Mouse (Mus musculus) frontal cortex, postnatal 36 days (tissue): ENCODE measurements at regions not wholly inside any gene's neighbourhood (a gene's known extent, or its start where the extent isn't known, plus 50 kb on each side); places are given as distances from the start of the nearest gene placed in this dataset.

ENCODE experiments used
- DNase-seq, 2 experiments: peaks; one replicate each; pipeline ENCODE4 v3.0.0; 2022; ENCODE audit warnings: low spot score in 2 of 2

DNA sequence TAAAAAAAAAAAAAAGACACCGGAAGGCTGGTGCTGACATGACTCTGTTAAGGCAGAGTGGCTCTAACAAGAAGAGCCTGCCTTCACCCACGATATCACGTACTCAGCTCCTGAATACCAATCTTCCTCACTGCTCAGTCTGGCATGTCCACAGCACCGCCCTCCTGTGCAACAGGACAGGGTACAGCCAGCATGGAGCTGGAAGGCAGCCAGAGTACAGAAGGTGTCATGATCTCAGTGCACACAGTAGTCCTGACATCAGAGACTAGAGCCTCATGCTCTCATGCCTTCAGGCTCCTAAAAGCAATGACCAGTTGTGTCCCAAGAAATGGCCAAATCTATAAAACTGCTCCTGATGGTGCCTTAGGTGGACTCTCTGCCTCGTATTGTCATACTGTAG, 229.7 kb upstream of the Zdhhc25 start:
- no peak for DNase-seq

DNA sequence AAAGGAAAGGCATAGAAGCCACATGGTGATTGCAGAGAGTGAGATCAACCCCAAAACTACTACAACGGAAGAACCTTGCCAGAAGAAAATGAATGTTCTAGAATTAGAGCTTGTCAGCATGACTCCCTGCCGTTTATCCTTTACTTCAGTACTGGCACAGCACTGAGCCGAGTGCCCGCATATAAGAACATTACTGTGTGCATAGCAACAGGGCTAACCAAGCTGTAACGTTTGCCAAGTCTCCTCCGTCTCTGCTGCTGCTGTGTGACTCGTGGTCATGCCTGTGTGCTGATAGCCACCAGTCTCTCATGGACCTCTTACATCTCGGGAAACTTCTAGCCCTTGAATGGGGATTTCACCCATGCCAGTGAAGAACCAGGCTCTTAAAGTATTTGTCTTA, 228.1 kb upstream of the Zdhhc25 start:
- DNase-seq, result peak in 1 of 2 experiments; percentile 10

DNA sequence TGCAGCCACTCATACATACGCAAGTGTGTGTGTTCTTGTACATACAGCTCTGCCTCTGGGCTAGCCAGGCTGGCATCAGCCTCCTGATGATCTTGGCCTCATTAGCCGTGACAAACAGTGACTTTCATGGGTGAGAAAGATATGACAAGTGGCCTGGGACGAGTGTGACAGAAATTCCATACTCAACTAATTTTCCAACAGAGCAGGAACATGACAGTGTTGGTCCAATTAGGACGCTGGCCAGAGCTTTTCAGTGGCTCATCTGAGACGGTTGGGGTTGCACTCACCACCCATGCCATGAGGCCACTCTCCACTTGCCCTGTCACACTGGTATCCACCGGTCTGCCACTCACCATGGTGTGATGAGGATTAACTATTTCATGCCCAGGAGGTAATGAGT, 226.2 kb upstream of the Zdhhc25 start:
- no peak for DNase-seq

- no peak for DNase-seq
Measured at GRCm38 (mm10) chr15:88379342-88379741, 220.8 kb upstream of the Zdhhc25 start.

DNA sequence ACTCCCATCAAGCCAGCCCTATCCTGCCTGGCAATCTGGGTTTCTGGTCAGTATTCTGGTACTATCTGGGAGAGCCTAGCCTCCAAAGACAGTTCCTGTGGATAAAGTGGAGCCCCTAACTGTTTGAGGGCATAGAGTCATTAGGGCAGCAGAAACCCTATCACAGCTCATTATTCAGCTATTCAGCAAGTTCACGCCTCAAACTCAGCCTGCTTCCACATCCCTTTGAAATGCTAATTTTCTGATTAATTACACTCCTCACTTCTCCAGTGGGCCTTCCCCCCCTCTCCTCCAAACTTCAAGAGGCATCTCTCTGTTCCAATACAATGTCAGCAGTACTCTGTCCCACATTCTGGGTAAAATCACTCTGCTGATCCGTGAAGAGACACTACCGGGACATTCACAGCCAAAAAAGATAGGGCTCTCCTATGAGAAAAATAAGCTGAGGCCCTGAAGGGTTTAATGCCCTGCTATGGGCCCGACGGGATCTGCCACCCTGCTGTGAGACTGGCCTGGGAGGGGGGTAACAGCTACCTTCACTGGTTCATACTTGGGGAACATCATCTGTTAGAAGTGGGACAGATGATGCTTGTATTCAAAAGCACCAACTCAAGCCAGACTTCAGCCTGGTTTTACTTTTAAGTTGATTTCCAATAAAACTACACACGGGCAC, 220.0 kb upstream of the Zdhhc25 start:
- no peak for DNase-seq

- no peak for DNase-seq
Measured at GRCm38 (mm10) chr15:88381419-88381818, 218.7 kb upstream of the Zdhhc25 start.

GRCm38 (mm10) chr15:88385943-88386342, 214.2 kb upstream of the Zdhhc25 start:
- DNase-seq, result no peak

GRCm38 (mm10) chr15:88386711-88387110, 213.4 kb upstream of the Zdhhc25 start:
- DNase-seq, result no peak

GRCm38 (mm10) chr15:88391822-88392221, 208.3 kb upstream of the Zdhhc25 start:
- no peak for DNase-seq

DNA sequence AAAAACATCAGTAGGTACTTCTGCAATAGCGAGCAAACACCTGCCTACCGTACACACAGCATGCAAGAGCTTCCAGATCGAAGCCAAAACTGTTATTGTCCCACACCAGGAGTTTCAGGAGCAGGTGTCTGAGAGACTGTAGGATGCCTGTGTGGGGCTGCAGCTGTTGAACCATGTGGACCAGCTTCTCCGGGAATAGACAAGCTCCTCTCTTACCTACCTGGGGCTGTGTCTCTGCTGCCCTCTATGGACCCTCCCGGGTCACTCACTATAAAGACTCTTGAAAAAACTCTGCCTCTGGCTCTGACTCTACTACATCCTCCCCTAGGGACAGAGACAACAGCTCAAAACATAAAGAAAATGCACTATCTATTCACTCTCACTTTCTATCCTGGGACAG, 201.0 kb upstream of the Zdhhc25 start:
- DNase-seq, result no peak

DNA sequence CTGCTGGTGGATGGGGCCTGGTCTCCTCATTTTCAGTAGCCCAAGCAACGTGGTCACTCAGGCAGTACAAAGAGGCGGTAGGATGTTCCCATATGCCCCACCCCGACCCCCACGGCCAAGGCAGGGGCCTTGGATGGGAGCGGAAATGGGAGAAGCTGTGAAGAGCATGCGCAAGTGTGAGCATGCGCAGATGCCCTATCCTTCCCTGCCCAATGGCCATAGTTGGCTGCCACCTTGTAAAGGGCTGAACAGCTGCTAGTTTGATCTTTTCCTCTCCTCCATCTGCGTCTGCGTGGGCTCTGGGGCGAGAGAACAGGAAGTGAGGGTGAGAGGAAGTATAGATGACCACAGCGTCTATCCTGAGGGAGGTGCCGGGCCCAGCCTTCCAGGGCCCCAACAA, 200.1 kb upstream of the Zdhhc25 start:
- DNase-seq, result no peak

DNA sequence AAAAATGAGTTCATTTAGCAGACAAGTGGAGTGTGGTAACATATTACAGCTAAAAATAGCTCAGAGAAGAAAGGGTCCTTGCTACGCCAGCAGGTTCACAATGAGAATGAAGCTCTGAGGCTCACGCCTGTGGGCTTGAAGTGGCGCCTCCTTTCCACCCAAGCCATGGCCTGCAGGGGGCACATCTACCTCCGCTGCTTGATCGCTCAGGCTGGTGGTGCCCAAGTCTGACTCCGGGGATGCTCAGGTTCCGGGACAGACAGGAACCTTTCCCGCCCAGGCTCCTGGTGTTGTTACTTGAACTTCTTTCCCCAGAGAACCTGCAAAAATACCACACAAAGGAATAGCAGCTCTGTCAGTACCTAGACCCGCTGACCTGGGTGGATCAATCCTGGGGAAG, 199.3 kb upstream of the Zdhhc25 start:
- no peak for DNase-seq

DNA sequence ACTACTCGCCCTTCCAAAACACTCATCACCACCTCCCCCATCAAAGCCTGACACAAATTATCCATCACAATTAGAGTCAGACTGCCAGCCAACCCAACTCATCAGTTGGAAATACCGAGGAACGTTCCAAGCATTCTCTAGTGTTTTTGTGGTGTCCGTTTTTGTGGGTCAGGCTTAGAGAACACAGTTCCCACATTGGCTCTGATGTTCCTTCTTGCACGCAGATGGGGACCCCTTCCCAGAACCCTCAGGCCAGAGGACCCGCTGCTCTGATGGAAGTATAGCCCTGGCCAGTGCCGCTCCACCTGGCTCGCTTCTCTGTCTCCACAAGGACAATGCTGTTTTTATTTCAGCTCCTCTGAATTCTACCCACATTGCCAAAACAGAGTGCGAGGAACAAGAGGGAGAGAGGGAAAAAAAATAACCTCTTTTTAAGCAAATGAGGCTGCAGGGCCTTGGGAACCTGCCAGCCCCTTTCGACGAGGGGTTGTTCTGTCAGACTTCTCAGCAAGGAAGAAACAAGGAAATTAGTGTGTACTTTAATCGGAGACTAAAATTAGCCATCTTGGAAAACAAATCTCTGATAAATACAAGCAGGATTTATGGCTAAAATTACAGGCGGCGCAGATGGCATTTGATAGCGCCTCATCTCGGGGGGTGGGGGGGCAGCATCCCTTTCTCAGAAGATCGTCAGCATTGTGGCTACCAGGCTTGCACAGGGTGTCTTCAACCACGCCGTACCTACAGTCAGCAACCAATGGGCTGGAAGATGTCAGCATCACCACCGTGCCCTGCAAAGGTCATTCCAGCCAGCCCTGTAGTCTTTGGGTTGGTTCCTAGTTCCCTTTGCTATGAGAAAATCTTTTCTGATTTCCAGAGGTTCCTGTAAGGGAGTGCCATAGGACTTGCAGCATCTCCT, 191.4 kb upstream of the Zdhhc25 start:
- DNase-seq, result peak; percentile 38 to 48

- no peak for DNase-seq
Measured at GRCm38 (mm10) chr15:88414206-88414605, 185.9 kb upstream of the Zdhhc25 start.

DNA sequence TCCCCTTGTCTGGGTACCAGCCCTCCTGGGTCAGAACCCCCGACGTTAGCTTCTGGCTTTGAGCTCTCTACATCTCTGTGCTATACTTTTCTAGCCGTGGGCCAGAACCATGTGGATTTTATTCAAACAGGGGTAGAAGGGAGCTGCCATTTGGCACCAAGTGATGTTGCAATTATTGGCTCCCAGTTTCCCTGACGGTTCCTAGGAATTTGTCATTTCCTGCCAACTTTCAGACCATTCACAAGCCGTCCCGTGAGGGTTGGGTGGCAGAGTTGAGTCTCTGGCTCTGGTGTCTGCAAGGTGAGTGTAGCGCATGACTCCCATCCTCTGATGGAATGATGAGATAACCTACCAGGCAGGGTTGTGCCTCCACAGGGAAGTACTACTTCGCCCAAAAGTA, 181.2 kb upstream of the Zdhhc25 start:
- no peak for DNase-seq

GRCm38 (mm10) chr15:88428441-88428840, 171.7 kb upstream of the Zdhhc25 start:
- DNase-seq, result no peak

- no peak for DNase-seq
Measured at GRCm38 (mm10) chr15:88430941-88431340, 169.2 kb upstream of the Zdhhc25 start.

GRCm38 (mm10) chr15:88448272-88448671, 151.8 kb upstream of the Zdhhc25 start:
- no peak for DNase-seq

- peak in 1 of 2 experiments; percentile 19 for DNase-seq
Measured at GRCm38 (mm10) chr15:88451241-88451640, 148.9 kb upstream of the Zdhhc25 start.

- peak; percentile 24 to 32 for DNase-seq
Measured at GRCm38 (mm10) chr15:88468107-88468506, 132.0 kb upstream of the Zdhhc25 start.

DNA sequence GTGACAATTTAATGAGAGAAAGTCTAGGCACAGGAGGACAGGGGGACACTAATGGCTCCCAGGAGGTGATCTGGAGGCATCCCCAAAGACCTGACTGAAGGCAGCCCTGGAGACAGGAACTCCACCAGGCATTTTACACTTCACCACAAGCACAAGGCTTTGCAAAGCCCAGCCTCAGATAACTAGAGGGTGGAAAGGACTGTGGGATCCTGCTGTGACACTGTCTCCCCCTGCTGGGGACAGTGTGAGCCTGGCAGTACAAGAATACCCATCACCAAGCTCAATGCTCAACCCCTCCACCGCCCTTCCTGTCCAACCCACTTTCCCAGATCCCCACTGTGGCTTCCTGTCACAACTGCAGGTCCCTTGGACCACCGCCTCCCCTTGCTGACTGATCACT, 131.3 kb upstream of the Zdhhc25 start:
- peak; percentile 58 to 75 for DNase-seq

DNA sequence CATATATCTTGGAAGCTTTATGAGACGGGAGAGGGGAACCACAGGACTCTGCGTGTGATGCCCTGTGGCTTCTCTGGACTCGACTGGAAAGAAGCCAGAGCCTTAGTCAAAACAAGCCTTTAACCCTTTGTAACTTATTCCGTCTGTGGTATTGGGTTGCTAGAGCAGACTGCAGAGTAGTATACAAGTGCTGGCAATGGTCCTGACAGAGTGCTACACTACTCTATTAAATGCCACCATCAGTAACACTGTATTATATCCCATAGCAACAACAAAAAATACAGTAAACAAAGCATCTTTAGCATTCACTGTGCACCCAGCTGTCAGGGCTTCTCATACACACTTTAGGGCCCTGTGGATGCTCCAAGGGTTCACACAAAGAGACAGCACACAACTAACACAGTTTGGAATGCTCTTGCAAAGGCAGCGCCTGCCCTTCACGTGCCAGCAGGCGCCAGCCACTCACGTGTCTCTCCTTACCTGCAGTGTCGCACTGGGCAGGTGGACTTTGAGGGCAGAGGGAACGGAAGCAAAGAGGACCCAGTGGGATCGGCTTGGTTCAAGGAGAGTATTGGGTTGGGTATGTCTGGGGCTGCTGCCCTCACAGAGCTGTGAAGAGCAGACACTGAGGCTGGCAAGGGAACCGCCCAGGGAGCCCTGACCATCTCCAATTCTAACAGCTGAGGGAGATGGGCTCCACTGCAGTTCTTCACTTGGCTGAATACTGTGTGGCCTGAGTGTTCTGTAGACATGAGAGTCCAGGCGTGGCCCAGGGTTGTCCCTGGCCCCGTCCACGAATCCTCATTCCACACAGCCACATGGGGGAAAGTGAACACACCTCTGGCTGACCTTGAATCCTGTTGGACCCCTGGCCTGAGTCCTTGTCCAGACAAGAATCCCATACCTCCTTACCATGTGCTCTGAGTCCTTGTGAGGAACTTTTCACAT, 130.3 kb upstream of the Zdhhc25 start:
- DNase-seq, result no peak
